Mouse (Mus musculus) midbrain, postnatal 0 days (tissue): Measurements from ENCODE around the gene Fpr1. TPM values are rescaled to one million over a fixed set of nuclear protein-coding genes. Genes with fewer than 3 reads are reported as not detected.
"Not testable (repeated sequence)": the region's sequence is repeated elsewhere in the genome, so short reads cannot be mapped to it uniquely, and the experiment has no call there.

ENCODE experiments used
- ATAC-seq: fragments of 200-750 bp; cut with Nextera tagmentation; 2 replicates; pipeline ENCODE4 v1.8.0; 2017; ENCODE audit warnings: moderate number of reproducible peaks, mild to moderate bottlenecking, moderate TSS enrichment, moderate library complexity; ENCODE audit not compliant: low FRiP score
- DNase-seq: peaks from one replicate; pipeline ENCODE4 v3.0.0-alpha.2; 2015; ENCODE audit warnings: low spot score
- H3K27ac ChIP-seq: fragments of 300-500 bp; sonication (generic); 2 replicates; pipeline ENCODE4 v1.5.1; 2014; ENCODE audit warnings: low read depth, mild to moderate bottlenecking, low read length, mixed read lengths
- H3K27me3 ChIP-seq: fragments of 300-500 bp; sonication (generic); 2 replicates; pipeline ENCODE4 v1.6.1; 2014; ENCODE audit warnings: low read length, control low read depth, mixed read lengths; ENCODE audit not compliant: insufficient read depth
- H3K36me3 ChIP-seq: fragments of 300-500 bp; sonication (generic); 2 replicates; pipeline ENCODE4 v1.6.1; 2014; ENCODE audit warnings: low read length, control low read depth, mixed read lengths; ENCODE audit not compliant: insufficient read depth
- H3K4me1 ChIP-seq: fragments of 300-500 bp; sonication (generic); 2 replicates; pipeline ENCODE4 v1.6.1; 2014; ENCODE audit warnings: mild to moderate bottlenecking, control low read depth, antibody characterized with exemption, low read length, mixed read lengths; ENCODE audit not compliant: insufficient read depth
- H3K4me2 ChIP-seq: fragments of 300-500 bp; sonication (generic); 2 replicates; pipeline ENCODE4 v1.6.1; 2014; ENCODE audit warnings: low read depth, mild to moderate bottlenecking, low read length, mixed read lengths; ENCODE audit not compliant: poor library complexity, severe bottlenecking
- H3K4me3 ChIP-seq: fragments of 300-500 bp; sonication (generic); 2 replicates; pipeline ENCODE4 v1.5.1; 2014; ENCODE audit warnings: low read depth, mild to moderate bottlenecking, low read length, moderate library complexity
- H3K9ac ChIP-seq: fragments of 300-500 bp; sonication (generic); replicated peaks from 2 replicates; pipeline ENCODE4 v1.6.1; 2014; ENCODE audit warnings: mild to moderate bottlenecking, low read length, moderate library complexity, mixed read lengths; ENCODE audit not compliant: poor library complexity, severe bottlenecking
- H3K9me3 ChIP-seq: fragments of 300-500 bp; sonication (generic); 2 replicates; pipeline ENCODE4 v1.6.1; 2016; ENCODE audit warnings: low read length, control low read depth
- CTCF ChIP-seq: IDR thresholded peaks from 2 replicates; pipeline ENCODE4 v1.5.1; 2016; ENCODE audit warnings: antibody characterized with exemption, mild to moderate bottlenecking
- WGBS: fragments of 180-500 bp; shearing (Covaris S2); extraction: QIAGEN DNeasy Blood & Tissue Kit; methylation state at CpG from one replicate; pipeline ENCODE4 v1.1.7; 2014; 5-methylcytosine and 5-hydroxymethylcytosine counted together
- polyA plus RNA-seq: library from polyadenylated mRNA; unstranded; fragments of >200 nt; fragmentation: Nextera tagmentation; extraction: Ambion mirVana; gene quantifications from 2 replicates; pipeline ENCODE4 v1.2.1, GENCODE M21; 2015
- total RNA-seq: library from RNA; depleted of rRNA; stranded (reverse); fragments of >200 nt; gene quantifications from 2 replicates; pipeline ENCODE4 v1.2.3, GENCODE M21; 2014

The Fpr1 gene
- total and polyA plus RNA-seq, 2 experiments from 2014 or later: 0.22 TPM; not detected in 1

DNA sequence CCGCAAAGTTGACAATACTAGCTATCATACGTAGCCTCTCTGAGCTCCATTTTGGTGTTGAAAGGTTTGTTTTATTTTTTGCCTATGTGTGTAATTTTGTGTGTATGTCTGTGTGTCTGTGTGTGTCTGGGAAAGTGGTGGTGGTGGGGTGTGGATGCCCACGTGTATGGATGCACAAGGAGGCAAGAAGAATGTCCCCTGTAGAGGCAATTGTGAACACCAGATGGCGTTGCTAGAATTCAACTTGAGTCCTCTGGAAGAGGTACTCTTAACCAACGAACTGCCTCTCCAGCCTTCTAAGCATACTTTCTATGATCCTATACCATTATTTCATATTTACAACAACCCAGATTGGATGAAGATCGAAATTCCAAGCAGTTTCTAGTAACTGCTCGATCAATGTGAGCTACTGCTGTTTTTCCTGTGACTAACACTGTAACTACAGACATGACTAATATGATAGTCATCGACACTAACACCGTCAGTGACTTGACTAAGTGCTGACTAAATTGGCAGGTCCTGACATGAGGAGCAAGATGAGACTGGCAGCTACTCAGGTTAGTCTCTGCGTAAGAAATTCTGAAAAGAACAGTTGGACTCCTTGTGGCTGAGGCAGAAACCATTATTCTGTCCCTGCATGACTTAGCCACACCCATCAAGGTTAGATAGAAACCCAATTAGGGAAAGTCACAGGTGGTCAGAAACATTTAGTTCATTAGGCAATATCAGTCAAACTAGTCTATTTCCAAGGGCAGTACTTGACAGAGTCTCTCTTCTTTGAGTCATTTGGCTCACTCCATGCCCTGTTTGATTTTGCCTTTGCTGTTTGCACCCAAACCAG is 38.3 kb downstream of the Fpr1 start:
- H3K9ac ChIP-seq: no peak overlapping the region
- WGBS: 75% methylated on average over 10 of the region's 10 CpGs
- peaks cover 3% of the 10 kb centered on the region; the same call in 1 of the 2 replicates for H3K36me3 ChIP-seq
- ATAC-seq: no peak
- peak; percentile 30; the same call in 1 of the 2 replicates for TF ChIP-seq CTCF
- H3K4me2 ChIP-seq: no peak overlapping the region
- no peak overlapping the region for H3K27ac ChIP-seq
- H3K4me1 ChIP-seq: no peaks in the 10 kb centered on the region
- H3K9me3 ChIP-seq: no peaks in the 10 kb centered on the region
- H3K27me3 ChIP-seq: no peaks in the 10 kb centered on the region
- DNase-seq: peak; percentile 19
- H3K4me3 ChIP-seq: no peak overlapping the region

DNA sequence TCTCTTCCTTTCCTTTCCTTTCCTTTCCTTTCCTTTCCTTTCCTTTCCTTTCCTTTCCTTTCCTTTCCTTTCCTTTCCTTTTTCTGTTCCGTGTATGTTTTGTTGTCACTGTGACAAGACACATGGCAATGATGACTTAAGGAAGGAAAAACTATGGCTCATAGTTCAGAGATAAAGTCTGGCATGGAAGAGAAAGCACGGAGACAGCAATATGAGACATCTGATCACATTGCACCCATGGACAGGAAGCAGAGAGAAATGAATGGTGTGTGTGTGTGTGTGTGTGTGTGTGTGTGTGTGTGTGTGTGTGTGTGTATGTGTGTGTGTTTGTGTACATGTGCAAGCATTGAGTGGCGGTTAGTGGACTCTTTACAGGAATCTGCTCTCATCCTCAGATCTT is 39.1 kb downstream of the Fpr1 start:
- not testable (repeated sequence) for DNase-seq, H3K36me3 ChIP-seq

DNA sequence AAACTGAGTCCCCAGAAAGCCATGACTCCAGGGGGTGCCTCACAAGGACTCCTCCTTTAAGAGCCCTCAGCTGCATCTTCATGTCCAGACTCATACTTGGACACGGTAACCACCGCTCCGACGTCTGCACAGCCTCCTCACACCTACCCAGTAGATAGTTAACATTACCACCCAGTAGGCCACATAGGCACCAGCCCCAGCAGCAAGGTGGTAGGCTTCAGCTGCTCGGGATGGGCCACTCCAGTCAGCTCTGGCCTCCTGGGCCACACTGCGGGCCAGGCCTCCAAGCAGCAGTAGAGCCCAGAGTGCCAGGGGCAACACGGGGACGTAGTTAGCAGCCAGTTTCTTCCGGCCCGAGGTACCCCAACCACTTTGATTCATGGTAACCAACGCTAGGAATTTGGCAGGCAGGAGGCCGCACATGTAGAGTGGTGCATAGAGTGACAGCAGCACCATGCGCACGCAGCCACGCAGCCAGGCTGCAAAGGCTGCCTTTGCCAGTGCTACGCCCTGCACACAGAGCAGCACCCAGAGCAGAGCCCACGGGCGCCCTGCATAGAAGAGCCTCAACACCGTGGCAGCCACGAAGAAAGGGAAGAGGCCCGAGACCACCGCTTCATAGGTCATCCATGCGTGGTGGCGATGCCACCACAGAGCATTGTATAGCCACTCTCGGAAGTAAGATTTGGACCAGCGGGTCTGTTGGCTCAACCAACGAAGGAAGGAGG is 40.0 kb downstream of the Fpr1 start:
- Histone ChIP-seq H3K4me2 (no peak overlapping the region), H3K4me1 (no peaks in the 10 kb centered on the region; the same call in 1 of the 2 replicates), H3K9ac (no peak overlapping the region), H3K27ac (no peak overlapping the region), H3K4me3 (no peak overlapping the region), H3K36me3 (peaks cover 3% of the 10 kb centered on the region; the same call in 1 of the 2 replicates), H3K9me3 (no peaks in the 10 kb centered on the region), H3K27me3 (no peaks in the 10 kb centered on the region)
- DNase-seq (no peak), ATAC-seq (0 out of 2 replicates have a peak, but pooled peaks have one; percentile 16)
- 80% methylated on average over 27 of the region's 27 CpGs for WGBS
- no peak for TF ChIP-seq CTCF

More for the DNA sequence above, 39.1 kb downstream of the Fpr1 start:
- not testable (repeated sequence) for H3K9ac ChIP-seq, ATAC-seq, H3K4me1 ChIP-seq, H3K9me3 ChIP-seq, H3K4me3 ChIP-seq, H3K27ac ChIP-seq, H3K27me3 ChIP-seq, H3K4me2 ChIP-seq
- 93% methylated on average over 3 of the region's 3 CpGs for WGBS

DNA sequence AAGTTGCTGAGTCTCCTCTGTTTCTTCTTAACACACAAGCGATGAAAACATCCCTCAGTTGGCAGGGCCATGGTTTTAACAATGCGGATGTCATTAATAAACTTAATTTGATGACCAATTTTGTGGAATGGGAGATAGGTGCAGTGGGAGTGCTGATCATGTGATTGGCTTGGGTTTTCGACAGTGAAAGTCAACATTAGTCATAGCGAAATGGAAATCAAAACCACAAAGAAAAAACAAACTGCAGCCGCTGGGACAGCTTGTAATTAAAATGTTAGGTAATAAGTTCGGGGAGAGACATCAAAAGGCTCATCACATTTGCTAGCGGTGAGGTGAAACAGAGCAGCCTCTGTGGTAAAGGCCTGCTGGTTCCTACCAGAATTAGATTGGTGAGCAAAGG is 42.9 kb downstream of the Fpr1 start:
- ATAC-seq: no peak
- no peak for TF ChIP-seq CTCF
- WGBS: 92% methylated on average over 7 of the region's 7 CpGs

DNA sequence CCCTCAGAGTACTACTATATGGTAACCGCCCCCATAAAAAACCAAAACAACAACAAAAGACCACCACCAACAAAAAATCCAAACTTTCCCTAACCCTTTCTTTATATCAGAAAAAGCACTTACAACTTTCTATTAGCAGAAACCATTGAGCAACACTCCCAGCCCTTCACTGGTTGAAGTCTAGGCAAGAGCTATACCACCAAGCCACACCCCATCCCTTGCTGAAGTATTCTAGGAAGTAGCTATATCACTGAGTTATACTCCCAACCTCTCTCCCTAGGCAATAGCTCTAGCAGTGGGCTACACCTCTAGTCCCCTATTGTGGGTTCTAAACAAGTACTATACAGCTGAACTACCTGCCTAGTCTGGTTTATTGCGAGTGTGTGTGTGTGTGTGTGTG is 44.5 kb downstream of the Fpr1 start:
- Histone ChIP-seq H3K4me2 (no peak overlapping the region), H3K36me3 (peaks cover 11% of the 10 kb centered on the region), H3K9me3 (no peaks in the 10 kb centered on the region), H3K4me1 (no peaks in the 10 kb centered on the region; the same call in 1 of the 2 replicates), H3K27ac (no peak overlapping the region), H3K27me3 (no peaks in the 10 kb centered on the region), H3K9ac (no peak overlapping the region), H3K4me3 (no peak overlapping the region)
- no peak for DNase-seq
- no peak for TF ChIP-seq CTCF
- 95% methylated on average over 2 of the region's 2 CpGs for WGBS
- ATAC-seq: no peak

More for the DNA sequence above, 42.9 kb downstream of the Fpr1 start:
- DNase-seq: no peak
- Histone ChIP-seq H3K27ac (no peak overlapping the region), H3K4me1 (no peaks in the 10 kb centered on the region; the same call in 1 of the 2 replicates), H3K9ac (no peak overlapping the region), H3K36me3 (peaks cover 11% of the 10 kb centered on the region), H3K4me3 (no peak overlapping the region), H3K4me2 (no peak overlapping the region), H3K9me3 (no peaks in the 10 kb centered on the region), H3K27me3 (no peaks in the 10 kb centered on the region)
